Mouse (Mus musculus): ENCODE data around the gene Cga.
A peak's percentile ranks its signal among the peaks of the same experiment; 100 is the strongest.

Cga gene

GRCm38 (mm10) chr4:34893479-34893878 lies at the start of gene Cga:
Cga (plus strand) TSS chr4:34893779.
- no peak for DNase-seq

DNA sequence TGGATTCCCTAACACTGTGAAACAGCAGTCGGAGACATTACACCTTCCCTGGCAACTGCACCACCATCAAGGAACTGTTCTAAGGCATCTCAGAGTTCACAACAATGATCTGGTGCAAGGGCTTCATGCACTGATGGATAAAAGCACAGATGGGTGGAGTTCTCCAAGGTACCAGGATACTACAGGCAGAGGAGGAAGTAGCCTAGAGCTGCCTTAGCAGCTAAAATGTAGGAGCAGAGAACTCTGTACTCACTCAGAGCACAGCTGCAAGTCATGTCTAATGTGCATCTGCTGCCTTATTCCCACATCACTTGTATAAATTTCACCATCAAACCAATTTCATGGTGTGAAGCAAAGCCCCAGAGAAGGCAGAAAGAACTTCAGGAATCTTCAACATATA lies 49.7 kb upstream of the Cga start:
- no peak for DNase-seq

- DNase-seq, result no peak
Observed at GRCm38 (mm10) chr4:34847679-34848309, 45.8 kb upstream of the Cga start.

GRCm38 (mm10) chr4:34850156-34850555 lies 43.4 kb upstream of the Cga start:
- DNase-seq, result no peak

DNA sequence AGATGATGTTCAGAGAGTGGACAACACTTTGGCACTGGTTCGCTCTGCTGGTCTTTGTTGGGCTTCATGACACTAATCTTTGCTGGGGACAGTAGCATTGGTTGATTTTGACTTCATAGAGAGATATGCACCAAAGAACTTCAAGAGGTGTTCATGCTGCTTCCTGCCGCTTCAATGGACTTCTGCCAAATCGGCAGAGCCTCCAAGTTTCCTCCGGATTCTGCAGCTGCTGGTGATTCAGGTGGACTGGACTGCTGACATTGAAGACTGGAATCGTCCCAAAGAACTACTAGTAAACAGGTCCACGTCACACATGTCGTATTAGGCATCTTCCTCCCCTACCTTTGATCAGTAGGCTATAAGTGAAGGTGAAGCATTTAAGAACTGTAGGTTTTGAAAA lies 41.5 kb upstream of the Cga start:
- peak in 1 of 2 experiments; percentile 25 for DNase-seq

DNA sequence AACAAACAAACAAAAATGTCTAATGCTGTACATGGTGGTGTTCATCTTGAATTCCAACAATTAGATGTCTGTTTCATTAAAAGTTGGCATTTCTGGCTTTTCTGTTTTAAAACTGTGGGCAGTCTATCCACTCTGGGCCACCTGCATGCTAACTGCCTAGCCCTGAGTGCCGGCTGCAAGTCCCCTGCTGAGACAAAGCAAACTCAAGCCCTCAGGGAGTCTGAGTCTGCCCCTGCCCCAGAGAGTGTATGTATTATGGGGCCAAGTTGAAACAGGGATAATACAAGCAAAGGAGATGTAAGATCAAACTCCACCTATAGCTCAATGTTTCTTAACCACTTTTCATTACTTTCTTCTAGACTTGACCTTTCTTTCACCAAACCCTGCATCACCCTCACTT lies 37.6 kb upstream of the Cga start:
- DNase-seq, result no peak

DNA sequence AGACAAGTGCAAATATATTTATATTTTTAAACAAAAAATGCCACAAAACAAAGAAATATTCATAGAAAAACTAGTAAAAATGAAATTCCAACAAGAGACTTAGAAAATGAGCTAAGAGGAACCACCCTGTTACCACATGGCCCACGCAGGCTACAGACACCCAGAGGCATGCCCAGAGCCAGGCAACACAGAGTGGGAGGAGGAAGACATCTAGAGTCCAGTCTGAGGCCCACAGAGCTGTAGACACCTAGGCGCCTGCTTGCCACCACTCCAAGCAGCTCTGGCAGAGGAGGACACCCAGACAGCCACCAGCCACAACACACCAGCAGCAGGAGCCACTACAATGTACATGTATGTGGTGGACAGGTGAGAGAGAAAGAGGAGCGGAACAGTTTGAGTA lies 34.7 kb upstream of the Cga start:
- no peak for DNase-seq

DNA sequence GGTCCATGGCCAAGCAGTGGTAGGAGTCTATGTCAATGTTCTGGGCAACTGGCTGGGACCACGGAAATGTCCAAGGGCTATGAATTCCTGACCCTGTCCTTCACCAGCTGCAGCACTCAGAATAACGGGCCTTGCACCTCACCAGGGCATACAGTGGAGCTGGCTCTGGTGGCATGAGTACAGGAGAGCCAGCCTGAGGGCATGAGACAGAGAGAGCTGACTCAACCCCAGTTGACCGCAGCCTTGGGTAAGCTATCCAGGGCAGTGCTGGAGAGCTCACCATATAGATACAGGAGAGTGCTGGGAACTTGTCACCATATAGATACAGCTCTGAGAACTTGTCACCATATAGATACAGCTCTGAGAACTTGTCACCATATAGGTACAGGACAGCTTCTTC lies 34.2 kb upstream of the Cga start:
- DNase-seq, result no peak

DNA sequence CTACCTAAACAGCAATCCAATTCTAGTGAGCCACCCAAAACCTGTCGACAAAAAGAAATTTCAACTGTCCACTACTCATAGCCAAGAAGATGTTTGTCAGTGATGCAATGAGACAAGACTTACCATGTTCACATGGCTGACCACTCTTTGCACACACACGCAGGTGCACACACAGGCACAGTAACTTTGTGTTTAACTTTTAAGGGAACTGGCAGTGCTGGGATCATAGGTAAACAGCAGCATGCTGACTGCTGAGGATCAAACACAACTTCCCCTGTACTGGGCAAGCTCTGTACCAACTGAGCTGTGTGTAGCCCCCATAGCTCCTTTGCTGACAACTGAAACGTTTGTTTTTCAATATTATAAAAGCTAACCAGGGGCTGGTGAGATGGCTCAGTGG lies 32.1 kb upstream of the Cga start:
- no peak for DNase-seq

DNA sequence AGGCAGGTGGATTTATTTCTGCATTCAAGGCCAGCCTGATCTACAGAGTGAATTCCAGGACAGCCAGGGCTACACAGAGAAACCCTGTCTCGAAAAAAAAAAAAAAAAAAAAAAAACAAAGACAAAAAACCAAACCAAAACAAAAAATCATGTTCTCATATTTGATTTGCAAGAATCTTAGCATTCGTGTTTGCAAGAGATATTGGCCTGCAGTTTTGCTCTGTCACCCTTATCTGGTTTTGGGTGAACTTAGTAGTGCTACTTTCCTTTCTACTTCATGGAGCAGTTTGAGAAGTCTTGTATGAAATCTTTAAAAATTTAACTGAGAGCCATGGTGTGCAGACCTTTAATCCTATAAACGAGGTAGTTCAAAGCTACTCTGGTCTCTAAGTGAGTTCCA lies 23.8 kb upstream of the Cga start:
- no peak for DNase-seq

DNA sequence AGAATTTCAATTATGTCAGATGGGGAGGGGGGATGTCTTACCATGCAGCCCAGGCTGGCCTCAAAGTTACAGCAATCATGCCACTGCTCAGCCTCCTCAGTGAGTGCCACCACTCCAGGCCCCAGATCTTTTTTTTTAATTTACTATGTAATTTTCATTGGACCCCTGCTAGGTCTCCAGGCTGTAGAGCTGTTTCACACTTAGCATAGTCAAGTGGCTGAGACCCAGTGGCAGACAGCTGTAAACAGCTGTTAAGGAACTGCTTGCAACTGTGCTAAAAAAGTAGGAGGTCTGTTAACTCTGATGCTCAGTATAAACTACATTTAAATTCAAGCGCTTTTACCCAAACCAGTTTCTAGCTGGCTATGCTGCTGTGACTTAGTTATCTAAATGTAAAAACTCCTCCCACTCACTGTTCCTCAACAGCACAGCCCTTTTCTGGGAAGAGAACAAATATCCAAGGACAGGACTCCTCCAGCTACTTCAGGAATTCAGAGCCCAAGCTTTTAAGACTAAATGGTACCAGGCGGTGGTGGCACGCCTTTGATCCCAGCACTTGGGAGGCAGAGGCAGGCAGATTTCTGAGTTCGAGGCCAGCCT lies 20.6 kb upstream of the Cga start:
- no peak for DNase-seq

GRCm38 (mm10) chr4:34874234-34874633 lies 19.3 kb upstream of the Cga start:
- DNase-seq, result no peak

GRCm38 (mm10) chr4:34880921-34881650 lies 12.5 kb upstream of the Cga start:
- no peak for DNase-seq

DNA sequence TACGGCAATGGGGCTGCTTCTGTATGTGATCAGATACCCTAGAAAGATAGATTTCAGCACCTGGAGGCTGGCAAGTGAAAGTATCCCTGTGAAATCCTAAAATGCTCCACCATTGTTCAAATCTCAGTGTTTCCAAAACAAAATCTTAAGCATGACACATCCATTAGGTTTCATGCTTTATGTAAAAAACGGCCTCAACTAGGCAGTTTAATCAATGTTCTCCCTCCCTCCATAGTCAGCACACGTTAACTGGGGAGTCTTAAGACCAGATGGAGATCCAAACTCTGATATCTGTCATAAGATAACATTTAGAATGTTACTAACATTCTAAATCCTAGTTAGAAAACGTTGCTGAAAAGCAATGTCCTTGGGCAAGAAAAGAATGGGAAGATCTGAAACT lies 11.7 kb upstream of the Cga start:
- no peak for DNase-seq

GRCm38 (mm10) chr4:34882291-34882769 lies 11.2 kb upstream of the Cga start:
- DNase-seq, result no peak

- peak; percentile 96 to 97 for DNase-seq
Observed at GRCm38 (mm10) chr4:34882818-34883217, 10.8 kb upstream of the Cga start, which contains the start of gene Zfp292. Zfp292 (minus strand) TSS chr4:34882960.

DNA sequence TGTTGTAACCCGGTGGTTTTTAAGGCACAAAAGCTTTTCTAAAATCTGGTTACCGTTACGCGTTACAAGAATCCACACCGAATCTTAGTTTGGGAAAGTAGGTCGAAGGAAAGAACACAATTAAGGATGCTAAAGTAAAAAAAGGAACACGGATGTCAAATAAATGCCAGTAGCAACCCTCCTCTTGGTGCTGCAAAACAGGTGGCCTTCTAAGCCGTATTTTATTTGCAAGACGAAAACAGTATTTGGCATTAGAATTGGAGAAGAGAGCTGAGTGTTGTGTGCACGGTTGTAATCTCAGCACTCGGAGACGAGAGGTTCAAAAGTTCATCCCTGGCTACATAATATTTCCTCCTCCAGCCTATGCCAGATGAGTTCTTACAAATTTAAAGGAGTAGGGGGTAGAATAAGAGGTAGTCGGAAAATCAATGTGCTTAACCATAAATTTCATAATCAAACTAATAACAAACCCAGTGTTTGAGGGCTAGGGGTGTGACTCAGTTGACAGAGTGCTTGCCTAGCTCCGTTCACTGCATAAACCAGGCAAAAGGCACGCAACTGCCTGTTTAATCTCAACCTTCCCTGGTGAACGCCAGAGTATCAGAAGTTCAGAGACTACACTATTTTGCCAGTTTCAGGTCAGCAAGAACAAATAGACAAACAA lies 10.1 kb upstream of the Cga start:
- no peak for DNase-seq

DNA sequence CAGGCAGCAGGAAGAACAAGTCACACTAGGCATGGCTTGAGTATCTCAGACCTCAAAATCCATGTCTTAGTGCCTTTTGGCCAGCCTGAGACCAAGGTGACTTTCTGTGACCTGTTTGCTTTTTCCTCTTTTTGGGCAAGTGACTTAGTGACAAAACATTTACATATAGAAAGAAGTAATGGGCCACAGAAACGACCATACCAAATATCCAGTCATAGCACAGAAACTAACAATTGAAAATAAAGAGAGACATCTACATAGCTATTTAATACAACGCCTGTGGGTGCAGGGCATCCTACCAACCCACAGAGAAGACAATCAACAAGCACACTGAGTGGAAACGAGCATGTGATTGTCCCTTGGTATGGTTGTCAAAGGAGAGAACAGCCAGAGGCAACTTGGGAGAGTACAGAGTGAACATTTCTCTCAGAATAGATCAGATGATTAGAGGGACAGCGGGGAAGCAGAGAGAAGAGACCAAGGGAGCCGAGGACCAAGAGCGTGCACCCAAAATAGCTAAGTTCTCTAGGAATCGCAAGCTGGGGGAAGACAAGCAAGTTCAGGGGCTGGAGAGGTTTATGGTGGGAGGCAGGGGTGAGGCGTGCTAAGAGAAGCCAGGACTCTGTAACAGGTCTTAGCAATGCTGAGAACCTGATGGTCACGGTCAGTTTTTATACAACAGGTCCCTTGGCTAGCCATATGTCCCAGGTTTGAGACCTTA lies 7.8 kb upstream of the Cga start:
- DNase-seq, result no peak

DNA sequence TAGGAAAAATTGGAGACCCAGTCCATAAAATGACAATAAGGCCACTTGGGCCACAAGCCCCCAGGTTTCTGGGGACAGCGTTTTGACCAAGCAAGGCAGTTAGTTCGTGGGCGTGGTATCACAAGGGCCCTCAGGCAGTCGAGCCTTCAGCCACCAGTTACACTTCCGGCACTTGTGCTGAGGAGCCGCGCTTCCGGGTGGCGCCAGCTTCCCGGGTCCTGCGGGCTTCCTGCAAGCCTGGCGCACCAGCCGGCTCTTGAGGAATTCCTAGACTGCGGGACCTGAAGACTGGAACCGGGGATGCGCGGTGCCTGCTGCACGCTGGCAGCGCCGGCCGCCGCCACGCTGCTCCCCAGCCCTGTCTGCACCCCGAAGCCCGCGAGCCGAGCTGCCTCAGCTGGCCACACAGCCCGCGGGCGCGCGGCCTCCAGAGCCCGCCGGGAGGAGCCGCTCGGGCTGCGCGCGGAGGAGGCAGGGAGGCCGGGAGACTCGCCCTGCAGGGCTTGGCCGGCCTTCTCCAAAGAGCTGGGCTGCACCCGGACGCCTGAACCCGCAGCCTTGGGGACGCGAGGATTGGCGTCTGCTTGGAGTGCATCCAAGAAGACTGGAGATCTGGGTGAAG lies 7.0 kb upstream of the Cga start:
- DNase-seq, result peak; percentile 66 to 68

DNA sequence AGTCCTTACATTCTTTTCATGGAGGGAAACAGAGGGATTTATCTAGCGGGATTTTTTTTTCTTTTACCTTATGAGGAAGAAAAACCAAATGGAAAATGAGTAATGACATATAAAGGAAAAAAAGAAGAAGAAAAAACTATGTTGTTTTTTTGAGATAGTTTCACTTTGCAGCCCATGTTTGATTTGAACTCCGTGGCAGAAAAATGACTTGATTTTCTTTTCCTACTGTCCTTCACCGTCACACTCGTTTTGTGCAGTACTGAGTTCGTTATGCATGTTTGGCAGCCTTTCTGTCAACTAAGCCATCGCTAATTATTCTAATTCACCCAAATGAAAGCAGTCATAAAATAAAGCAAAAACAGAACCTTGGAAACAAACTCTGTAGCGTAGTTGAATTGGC lies 6.3 kb upstream of the Cga start:
- no peak for DNase-seq

GRCm38 (mm10) chr4:34889101-34889811 lies 4.3 kb upstream of the Cga start:
- DNase-seq, result no peak

DNA sequence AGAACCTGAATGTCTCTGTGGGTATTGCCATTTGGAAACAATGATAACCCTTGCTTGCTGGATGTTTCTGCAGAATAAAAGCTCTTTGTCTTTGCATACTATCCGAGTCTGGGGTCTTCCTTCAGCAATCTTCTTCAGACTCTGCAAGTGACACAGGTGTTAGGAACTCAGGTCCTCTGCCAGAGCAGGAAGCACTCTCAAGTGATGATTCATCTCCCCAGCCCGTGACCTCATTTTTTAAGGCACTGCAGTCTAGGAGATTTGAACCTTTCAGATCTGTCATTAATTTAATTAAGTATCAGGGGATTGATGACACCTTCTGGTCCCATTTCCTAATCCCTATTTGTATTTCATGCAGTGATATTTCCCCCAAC lies 3.8 kb upstream of the Cga start:
- no peak for DNase-seq

All from cerebellum, postnatal 36 days (tissue).